Mouse (Mus musculus): ENCODE results near the gene Gpr108. TPM values are rescaled to one million over a fixed set of nuclear protein-coding genes. Genes with fewer than 3 reads are reported as not detected.

The Gpr108 gene
- 5.9 TPM for polyA plus RNA-seq (2014; fragmentation: Illumina TruSeq; extraction: RNeasy Lipid Tissue Mini Kit (QIAGEN cat#74804); ENCODE audit: low read depth, low replicate concordance)

DNA sequence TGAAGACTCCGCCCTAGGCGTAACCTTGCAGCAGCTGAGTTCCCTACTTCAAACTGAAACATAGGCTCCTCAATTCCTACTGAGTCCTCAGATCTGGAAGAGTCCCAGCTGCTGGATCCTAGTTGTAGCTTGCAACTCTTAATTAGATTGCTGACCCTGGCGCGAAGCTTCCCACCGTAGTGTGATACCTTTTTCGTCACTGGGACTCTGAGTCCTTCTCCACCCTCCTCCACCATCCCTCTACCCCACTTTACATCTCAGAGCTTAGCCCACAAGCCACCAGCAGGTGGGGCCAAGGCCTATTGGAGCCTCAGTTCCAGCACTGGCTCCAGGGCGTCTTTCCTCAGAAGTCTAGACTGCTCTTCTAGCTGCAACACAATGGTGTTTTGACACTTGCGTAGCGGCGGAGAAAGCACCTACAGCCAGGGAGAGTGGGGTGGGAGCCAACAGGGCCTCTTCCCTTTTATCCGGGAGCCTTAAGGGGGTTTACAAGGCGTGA lies at the start of gene Gpr108:
Gene Gpr108, minus strand, starts transcription at position 246 of the 499 bp plus-strand sequence.

GRCm38 (mm10) chr17:57278943-57279590 lies 30.8 kb upstream of the Gpr108 start, which contains the start of gene Vav1:
Gene Vav1, plus strand, starts transcription at chr17:57279100.

DNA sequence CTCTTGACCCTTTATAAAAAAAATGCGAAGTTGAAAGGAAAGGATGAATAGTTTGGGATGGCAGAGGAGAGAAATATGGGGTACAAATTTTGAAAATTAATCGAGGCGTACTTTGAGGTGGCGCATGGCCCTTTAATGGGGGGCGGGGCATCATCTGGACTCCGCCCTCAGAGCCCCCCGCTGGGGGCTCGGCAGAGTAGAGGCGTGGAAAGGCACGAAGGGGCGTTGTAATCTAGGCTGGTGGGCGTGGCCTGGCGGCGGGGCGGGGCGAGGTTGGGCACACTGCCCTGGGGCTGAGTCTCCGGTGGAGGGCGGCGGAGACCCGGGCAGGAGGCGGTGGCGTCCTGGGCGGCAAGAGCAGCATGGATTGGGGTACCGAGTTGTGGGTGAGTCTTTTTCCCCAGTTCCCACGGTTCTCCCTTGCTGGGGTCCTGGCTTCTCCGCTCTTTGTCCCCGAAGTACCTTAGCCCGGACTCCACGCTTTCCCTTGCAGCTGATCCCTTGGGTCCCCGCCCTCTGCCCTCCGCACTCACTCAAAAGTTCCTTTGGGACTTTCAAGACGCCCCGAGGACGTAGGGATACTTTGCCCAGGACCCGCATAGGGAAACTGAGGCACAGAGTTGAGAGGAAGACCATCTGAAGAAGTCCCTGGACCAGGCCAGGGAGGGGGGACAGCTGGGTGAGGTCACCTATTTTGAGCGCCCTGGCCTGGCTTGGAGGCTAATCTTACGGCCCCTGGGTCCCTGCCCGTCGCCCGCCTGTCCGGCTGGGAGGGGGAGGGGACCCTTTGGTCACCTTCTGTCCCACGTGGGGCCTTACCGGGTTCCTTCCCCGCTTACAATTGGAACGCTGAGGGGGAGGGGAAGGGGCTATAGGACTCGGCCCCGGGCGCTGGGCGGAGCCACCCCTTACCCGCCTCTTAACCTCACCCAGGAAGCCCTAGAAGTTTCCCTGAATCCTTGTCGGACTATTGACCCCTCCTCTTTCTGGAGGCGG lies 1.2 kb upstream of the Gpr108 start, which contains the start of gene Trip10:
Gene Trip10, plus strand, starts transcription at position 270 of the 996 bp plus-strand sequence.

DNA sequence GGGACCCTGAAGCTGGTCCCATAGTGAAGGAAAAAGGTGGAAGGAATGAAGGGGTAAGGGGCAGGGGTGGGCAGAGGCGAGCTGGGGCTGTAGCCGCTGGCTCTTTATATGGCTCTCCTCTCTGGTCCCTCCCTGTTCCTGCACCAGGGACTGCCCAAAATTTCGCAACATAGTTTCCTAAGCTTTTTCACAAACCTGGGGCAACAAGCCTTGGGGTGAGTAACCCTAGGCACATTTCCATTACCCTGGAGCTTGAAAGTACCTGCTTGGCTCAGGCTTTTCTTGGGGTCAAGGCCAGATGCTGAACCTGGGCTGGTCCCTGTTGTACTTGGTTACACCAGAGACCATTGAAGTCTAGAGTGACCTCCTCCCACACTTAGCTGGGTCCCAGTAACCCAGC lies 20.2 kb downstream of the Gpr108 start, which contains the start of gene C3:
Gene C3, minus strand, starts transcription at position 123 of the 400 bp plus-strand sequence.

DNA sequence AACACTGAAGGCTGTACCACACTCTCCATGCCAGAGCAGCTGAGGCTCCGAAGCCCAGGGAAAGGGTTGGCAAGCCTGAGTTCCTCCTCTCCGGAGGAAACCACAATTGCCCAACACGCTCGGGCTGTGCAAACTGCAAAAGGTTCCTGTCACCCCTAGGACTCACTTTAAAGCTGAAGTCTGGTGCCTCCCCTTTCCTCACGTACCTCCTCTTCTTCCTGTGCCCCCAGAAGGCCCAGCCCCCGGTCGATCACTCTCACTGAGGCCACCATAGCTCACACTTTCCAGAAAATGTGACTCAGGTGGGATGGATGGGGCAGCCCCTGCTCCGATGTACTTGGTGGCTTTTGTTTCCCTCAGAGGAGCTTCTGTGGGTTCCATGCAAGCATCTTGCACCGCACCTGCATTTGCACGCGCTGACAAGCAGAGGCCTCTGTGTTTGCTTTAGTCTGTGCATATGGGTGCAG lies 54.2 kb downstream of the Gpr108 start, which contains the start of gene Tnfsf14:
Gene Tnfsf14, minus strand, starts transcription at position 137 of the 467 bp plus-strand sequence.

Other genes starting within 250 kb of the Gpr108 start
- gene Pspn, start 248.4 kb downstream of the Gpr108 start, polyA plus RNA-seq (2014; fragmentation: Illumina TruSeq; extraction: RNeasy Lipid Tissue Mini Kit (QIAGEN cat#74804); ENCODE audit: low read depth, low replicate concordance) = not detected
- 4.7 TPM for gene Gtf2f1, start 237.2 kb downstream of the Gpr108 start, polyA plus RNA-seq (2014; fragmentation: Illumina TruSeq; extraction: RNeasy Lipid Tissue Mini Kit (QIAGEN cat#74804); ENCODE audit: low read depth, low replicate concordance)
- not detected for gene Gm17949, start 237.0 kb downstream of the Gpr108 start, polyA plus RNA-seq (2014; fragmentation: Illumina TruSeq; extraction: RNeasy Lipid Tissue Mini Kit (QIAGEN cat#74804); ENCODE audit: low read depth, low replicate concordance)
- gene Khsrp, start 216.9 kb downstream of the Gpr108 start, polyA plus RNA-seq (2014; fragmentation: Illumina TruSeq; extraction: RNeasy Lipid Tissue Mini Kit (QIAGEN cat#74804); ENCODE audit: low read depth, low replicate concordance) = 10.8 TPM
- gene Slc25a41, start 206.8 kb downstream of the Gpr108 start, polyA plus RNA-seq (2014; fragmentation: Illumina TruSeq; extraction: RNeasy Lipid Tissue Mini Kit (QIAGEN cat#74804); ENCODE audit: low read depth, low replicate concordance) = not detected
- not detected for gene Crb3, start 189.3 kb downstream of the Gpr108 start, polyA plus RNA-seq (2014; fragmentation: Illumina TruSeq; extraction: RNeasy Lipid Tissue Mini Kit (QIAGEN cat#74804); ENCODE audit: low read depth, low replicate concordance)
- 18.0 TPM for gene Slc25a23, start 188.6 kb downstream of the Gpr108 start, polyA plus RNA-seq (2014; fragmentation: Illumina TruSeq; extraction: RNeasy Lipid Tissue Mini Kit (QIAGEN cat#74804); ENCODE audit: low read depth, low replicate concordance)
- gene Dennd1c, start 169.9 kb downstream of the Gpr108 start, polyA plus RNA-seq (2014; fragmentation: Illumina TruSeq; extraction: RNeasy Lipid Tissue Mini Kit (QIAGEN cat#74804); ENCODE audit: low read depth, low replicate concordance) = 0.29 TPM
- gene Tubb4a, start 160.7 kb downstream of the Gpr108 start, polyA plus RNA-seq (2014; fragmentation: Illumina TruSeq; extraction: RNeasy Lipid Tissue Mini Kit (QIAGEN cat#74804); ENCODE audit: low read depth, low replicate concordance) = 0.41 TPM
- gene Tnfsf9, start 143.1 kb downstream of the Gpr108 start, polyA plus RNA-seq (2014; fragmentation: Illumina TruSeq; extraction: RNeasy Lipid Tissue Mini Kit (QIAGEN cat#74804); ENCODE audit: low read depth, low replicate concordance) = not detected
- not detected for gene Cd70, start 98.7 kb downstream of the Gpr108 start, polyA plus RNA-seq (2014; fragmentation: Illumina TruSeq; extraction: RNeasy Lipid Tissue Mini Kit (QIAGEN cat#74804); ENCODE audit: low read depth, low replicate concordance)
- gene Tnfsf14, start 54.3 kb downstream of the Gpr108 start, polyA plus RNA-seq (2014; fragmentation: Illumina TruSeq; extraction: RNeasy Lipid Tissue Mini Kit (QIAGEN cat#74804); ENCODE audit: low read depth, low replicate concordance) = not detected
- gene C3, start 20.3 kb downstream of the Gpr108 start, polyA plus RNA-seq (2014; fragmentation: Illumina TruSeq; extraction: RNeasy Lipid Tissue Mini Kit (QIAGEN cat#74804); ENCODE audit: low read depth, low replicate concordance) = 472 TPM
- gene Trip10, start 1.0 kb upstream of the Gpr108 start, polyA plus RNA-seq (2014; fragmentation: Illumina TruSeq; extraction: RNeasy Lipid Tissue Mini Kit (QIAGEN cat#74804); ENCODE audit: low read depth, low replicate concordance) = 2.3 TPM
- 0.35 TPM for gene Vav1, start 30.7 kb upstream of the Gpr108 start, polyA plus RNA-seq (2014; fragmentation: Illumina TruSeq; extraction: RNeasy Lipid Tissue Mini Kit (QIAGEN cat#74804); ENCODE audit: low read depth, low replicate concordance)
- 9.4 TPM for gene Adgre1, start 110.2 kb upstream of the Gpr108 start, polyA plus RNA-seq (2014; fragmentation: Illumina TruSeq; extraction: RNeasy Lipid Tissue Mini Kit (QIAGEN cat#74804); ENCODE audit: low read depth, low replicate concordance)